24 mouse cellular contexts compared by ENCODE assay signal in genomic region chr16:54239488-54239887, GRCm38 (mm10).
DNase-seq lines count a peak whose midpoint lies in the region; ATAC-seq and TF ChIP-seq lines count a peak whose summit lies in the region.
"Had no signal": no experiment of that assay in that cellular context is flagged by ENCODE, and none has a peak within 500 bp of the region (broad histone marks: within the 10 kb centered on the region; RNA-seq: fewer than 3 reads in every experiment).

No protein-coding gene starts in this region.

- no peak for DNase-seq in forebrain, embryonic 10.5 days (ENCODE audit: extremely low spot score, low spot score)
- no peak for DNase-seq in forebrain, embryonic 11.5 days (ENCODE audit: low spot score)
- DNase-seq in brain, embryonic 14.5 days (ENCODE audit: low read depth) = peak; percentile 80
- DNase-seq: adrenal gland, adult 8-10 months; adrenal gland, postnatal 14 days; adrenal gland, postnatal 36 days; B cell, adult 2 months; cerebellum, adult 11 months; cerebellum, adult 18-20 months; cerebellum, adult 8-10 months; cerebellum, adult 9-11 months; cerebellum, postnatal 14 days; cerebellum, postnatal 36 days; embryo, embryonic 11 days had no signal

- H3K4me1 ChIP-seq in forebrain, embryonic 13.5 days = no peaks in the 10 kb centered on the region
- no peaks in the 10 kb centered on the region for H3K4me1 ChIP-seq in forebrain, embryonic 10.5 days
- no peaks in the 10 kb centered on the region for H3K4me1 ChIP-seq in forebrain, embryonic 15.5 days
- H3K4me1 ChIP-seq in forebrain, embryonic 11.5 days (replicated peaks; ENCODE audit: control insufficient read depth, insufficient read depth, low read length) = no peaks in the 10 kb centered on the region
- H3K4me1 ChIP-seq: embryonic facial prominence, embryonic 13.5 days; embryonic facial prominence, embryonic 15.5 days had no signal

- no peak overlapping the region for H3K27ac ChIP-seq in forebrain, embryonic 13.5 days
- no peak overlapping the region for H3K27ac ChIP-seq in forebrain, embryonic 10.5 days
- no peak overlapping the region for H3K27ac ChIP-seq in forebrain, embryonic 15.5 days (replicated peaks)
- H3K27ac ChIP-seq in forebrain, embryonic 11.5 days (ENCODE audit: low read depth, low read length) = no peak overlapping the region
- H3K27ac ChIP-seq: embryonic facial prominence, embryonic 13.5 days; embryonic facial prominence, embryonic 15.5 days had no signal

- TF ChIP-seq CTCF in brain, embryonic 14.5 days (IDR thresholded peaks at IDR 0.05; ENCODE audit: borderline replicate concordance, extremely low read depth, insufficient read depth, insufficient read length) = no peak

- H3K4me3 ChIP-seq in forebrain, embryonic 13.5 days = no peak overlapping the region
- no peak overlapping the region for H3K4me3 ChIP-seq in forebrain, embryonic 10.5 days
- H3K4me3 ChIP-seq in forebrain, embryonic 15.5 days = no peak overlapping the region
- no peak overlapping the region for H3K4me3 ChIP-seq in forebrain, embryonic 11.5 days (ENCODE audit: low read depth, low read length)
- H3K4me3 ChIP-seq: embryonic facial prominence, embryonic 13.5 days; embryonic facial prominence, embryonic 15.5 days; erythroblast, embryonic 14.5 days had no signal

- no peak for TF ChIP-seq POLR2A in brain, embryonic 14.5 days (IDR thresholded peaks at IDR 0.05; ENCODE audit: borderline replicate concordance, extremely low read depth, insufficient read depth, insufficient read length, poor library complexity, severe bottlenecking)

- no peaks in the 10 kb centered on the region for H3K27me3 ChIP-seq in forebrain, embryonic 13.5 days
- H3K27me3 ChIP-seq in forebrain, embryonic 10.5 days (ENCODE audit: poor library complexity, severe bottlenecking) = no peaks in the 10 kb centered on the region
- no peaks in the 10 kb centered on the region for H3K27me3 ChIP-seq in forebrain, embryonic 15.5 days
- no peaks in the 10 kb centered on the region for H3K27me3 ChIP-seq in forebrain, embryonic 11.5 days (ENCODE audit: control insufficient read depth, insufficient read depth, low read length)
- H3K27me3 ChIP-seq: CH12.LX; embryonic facial prominence, embryonic 13.5 days; embryonic facial prominence, embryonic 15.5 days; Patski had no signal

- ATAC-seq in forebrain, embryonic 13.5 days = peak; percentile 50; the same call in 1 of the 2 replicates
- ATAC-seq in forebrain, embryonic 15.5 days (replicated peaks) = peak; percentile 41; the same call in 1 of the 2 replicates
- no peak for ATAC-seq in forebrain, embryonic 11.5 days (replicated peaks; ENCODE audit: low FRiP score)
- ATAC-seq: activated CD4-positive, CD25-positive, alpha-beta regulatory T cell, adult 4 months; CD4-positive, CD25-positive, alpha-beta regulatory T cell, adult 4 months; Patski had no signal

- H3K36me3 ChIP-seq in forebrain, embryonic 13.5 days (ENCODE audit: poor library complexity, severe bottlenecking) = no peaks in the 10 kb centered on the region
- no peaks in the 10 kb centered on the region for H3K36me3 ChIP-seq in forebrain, embryonic 10.5 days (replicated peaks)
- no peaks in the 10 kb centered on the region for H3K36me3 ChIP-seq in forebrain, embryonic 15.5 days
- no peaks in the 10 kb centered on the region for H3K36me3 ChIP-seq in forebrain, embryonic 11.5 days (ENCODE audit: control insufficient read depth, insufficient read depth, low read length)
- H3K36me3 ChIP-seq: embryonic facial prominence, embryonic 13.5 days; embryonic facial prominence, embryonic 15.5 days; G1E had no signal

- H3K4me2 ChIP-seq in forebrain, embryonic 13.5 days = no peak overlapping the region
- no peak overlapping the region for H3K4me2 ChIP-seq in forebrain, embryonic 15.5 days (replicated peaks)
- no peak overlapping the region for H3K4me2 ChIP-seq in forebrain, embryonic 11.5 days (ENCODE audit: low read depth, low read length, severe bottlenecking)
- H3K4me2 ChIP-seq: embryonic facial prominence, embryonic 13.5 days; embryonic facial prominence, embryonic 15.5 days had no signal

- WGBS in forebrain, embryonic 13.5 days = 80% methylated on average over 1 of the region's 1 CpGs
- 94% methylated on average over 1 of the region's 1 CpGs for WGBS in forebrain, embryonic 10.5 days
- WGBS in forebrain, embryonic 15.5 days = 64% methylated on average over 1 of the region's 1 CpGs
- 93% methylated on average over 1 of the region's 1 CpGs for WGBS in forebrain, embryonic 11.5 days

- H3K9me3 ChIP-seq in forebrain, embryonic 13.5 days (replicated peaks) = no peaks in the 10 kb centered on the region
- H3K9me3 ChIP-seq in forebrain, embryonic 10.5 days = no peaks in the 10 kb centered on the region
- H3K9me3 ChIP-seq in forebrain, embryonic 15.5 days = no peaks in the 10 kb centered on the region
- H3K9me3 ChIP-seq in forebrain, embryonic 11.5 days (ENCODE audit: control insufficient read depth, low read length) = no peaks in the 10 kb centered on the region
- H3K9me3 ChIP-seq: embryonic facial prominence, embryonic 13.5 days; embryonic facial prominence, embryonic 15.5 days; G1E had no signal

- H3K9ac ChIP-seq in forebrain, embryonic 13.5 days = no peak overlapping the region
- no peak overlapping the region for H3K9ac ChIP-seq in forebrain, embryonic 15.5 days (replicated peaks)
- H3K9ac ChIP-seq in forebrain, embryonic 11.5 days (ENCODE audit: low read length) = no peak overlapping the region
- H3K9ac ChIP-seq: embryonic facial prominence, embryonic 13.5 days; embryonic facial prominence, embryonic 15.5 days had no signal
